Mouse (Mus musculus): ENCODE data around the gene Tbc1d16. TPM values are rescaled to one million over a fixed set of nuclear protein-coding genes. Genes with fewer than 3 reads are reported as not detected.
A peak's percentile ranks its signal among the peaks of the same experiment; 100 is the strongest.

The Tbc1d16 gene
- polyA plus RNA-seq, 1 experiment = 3.9 TPM

GRCm38 (mm10) chr11:119118905-119119304 lies 109.4 kb downstream of the Tbc1d16 start:
- H3K4me3 ChIP-seq (ENCODE audit: extremely low read depth, insufficient read depth, insufficient read length) = no peak overlapping the region

DNA sequence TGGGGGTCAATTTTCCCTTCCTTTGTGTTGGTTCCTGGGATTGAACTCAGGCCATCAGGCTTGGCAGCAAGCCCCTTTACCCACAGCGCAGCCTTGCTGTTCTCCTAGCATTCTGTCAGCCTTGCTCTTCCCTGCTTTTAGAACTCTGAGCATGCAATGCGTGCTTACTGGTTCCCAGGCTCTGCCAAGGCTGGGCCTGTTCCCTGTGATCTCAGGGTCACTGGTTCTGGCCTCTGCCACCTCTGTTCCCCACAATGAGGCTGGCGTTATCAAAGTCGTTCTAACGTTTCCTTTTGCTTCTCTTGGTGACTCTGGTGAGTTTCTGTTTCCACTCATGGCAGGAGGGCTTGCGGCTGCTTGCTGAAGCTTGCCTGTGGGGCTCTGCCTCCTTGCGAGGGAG lies 110.4 kb downstream of the Tbc1d16 start:
- WGBS = 37% methylated on average over 7 of the region's 7 CpGs
- Histone ChIP-seq H3K27me3 (ENCODE audit: control insufficient read depth, insufficient read depth, low read length) (no peaks in the 10 kb centered on the region), H3K4me3 (ENCODE audit: extremely low read depth, insufficient read depth, insufficient read length) (no peak overlapping the region), H3K4me1 (ENCODE audit: control insufficient read depth, insufficient read depth, insufficient read length) (peaks cover 10% of the 10 kb centered on the region; the same call in 1 of the 2 replicates), H3K36me3 (ENCODE audit: control insufficient read depth, insufficient read depth, low read length) (no peaks in the 10 kb centered on the region), H3K27ac (ENCODE audit: insufficient read depth, low read length) (no peak overlapping the region)
- no peak for DNase-seq (ENCODE audit: low read depth in 1 of 2, low spot score in 2 of 2)
- no peak for TF ChIP-seq POLR2A (IDR thresholded peaks at IDR 0.05; ENCODE audit: low read depth, low read length)
- TF ChIP-seq CTCF (IDR thresholded peaks at IDR 0.05; ENCODE audit: extremely low read depth, insufficient read depth, insufficient read length, insufficient replicate concordance) = no peak

More at GRCm38 (mm10) chr11:119118905-119119304, 109.4 kb downstream of the Tbc1d16 start:
- 86% methylated on average over 7 of the region's 7 CpGs for WGBS
- Histone ChIP-seq H3K27me3 (ENCODE audit: control insufficient read depth, insufficient read depth, low read length) (no peaks in the 10 kb centered on the region), H3K36me3 (ENCODE audit: control insufficient read depth, insufficient read depth, low read length) (no peaks in the 10 kb centered on the region), H3K27ac (ENCODE audit: insufficient read depth, low read length) (no peak overlapping the region), H3K4me1 (ENCODE audit: control insufficient read depth, insufficient read depth, insufficient read length) (peaks cover 10% of the 10 kb centered on the region; the same call in 1 of the 2 replicates)
- TF ChIP-seq CTCF (IDR thresholded peaks at IDR 0.05; ENCODE audit: extremely low read depth, insufficient read depth, insufficient read length, insufficient replicate concordance) (no peak), POLR2A (IDR thresholded peaks at IDR 0.05; ENCODE audit: low read depth, low read length) (no peak)
- no peak for DNase-seq (ENCODE audit: low read depth in 1 of 2, low spot score in 2 of 2)

DNA sequence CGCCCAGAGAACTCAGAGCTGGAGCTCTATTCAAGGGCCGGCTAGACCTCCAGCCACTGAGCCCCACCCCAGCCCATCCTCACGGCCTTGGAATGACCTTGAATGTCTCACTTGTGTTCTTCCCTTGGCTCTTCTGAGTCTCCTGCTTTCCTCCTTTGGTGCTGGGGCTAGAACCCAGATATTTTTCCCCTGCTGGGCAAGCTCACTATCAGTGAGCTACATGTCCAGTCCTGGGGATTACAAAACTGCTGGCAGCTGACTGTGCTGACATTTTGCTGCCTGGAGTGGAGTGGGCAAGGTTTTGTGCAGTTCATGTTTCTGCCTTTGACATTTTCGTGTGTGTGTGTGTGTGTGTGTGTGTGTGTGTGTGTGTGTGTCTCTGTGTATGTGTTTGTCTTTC lies 111.3 kb downstream of the Tbc1d16 start:
- Histone ChIP-seq H3K36me3 (ENCODE audit: control insufficient read depth, insufficient read depth, low read length) (no peaks in the 10 kb centered on the region), H3K4me3 (ENCODE audit: extremely low read depth, insufficient read depth, insufficient read length) (no peak overlapping the region), H3K27ac (ENCODE audit: insufficient read depth, low read length) (no peak overlapping the region), H3K4me1 (ENCODE audit: control insufficient read depth, insufficient read depth, insufficient read length) (peaks cover 1% of the 10 kb centered on the region; the same call in 1 of the 2 replicates), H3K27me3 (ENCODE audit: control insufficient read depth, insufficient read depth, low read length) (no peaks in the 10 kb centered on the region)
- no peak for TF ChIP-seq POLR2A (IDR thresholded peaks at IDR 0.05; ENCODE audit: low read depth, low read length)
- no peak for TF ChIP-seq CTCF (IDR thresholded peaks at IDR 0.05; ENCODE audit: extremely low read depth, insufficient read depth, insufficient read length, insufficient replicate concordance)
- no peak for DNase-seq (ENCODE audit: low read depth in 1 of 2, low spot score in 2 of 2)
- WGBS = 87% methylated on average over 4 of the region's 4 CpGs

- DNase-seq (ENCODE audit: low read depth in 1 of 2, low spot score in 2 of 2) = no peak
- Histone ChIP-seq H3K27ac (ENCODE audit: insufficient read depth, low read length) (no peak overlapping the region), H3K4me3 (ENCODE audit: extremely low read depth, insufficient read depth, insufficient read length) (no peak overlapping the region), H3K4me1 (ENCODE audit: control insufficient read depth, insufficient read depth, insufficient read length) (peaks cover 13% of the 10 kb centered on the region; the same call in 1 of the 2 replicates), H3K36me3 (ENCODE audit: control insufficient read depth, insufficient read depth, low read length) (no peaks in the 10 kb centered on the region), H3K27me3 (ENCODE audit: control insufficient read depth, insufficient read depth, low read length) (no peaks in the 10 kb centered on the region)
- TF ChIP-seq CTCF (IDR thresholded peaks at IDR 0.05; ENCODE audit: extremely low read depth, insufficient read depth, insufficient read length, insufficient replicate concordance) (no peak), POLR2A (IDR thresholded peaks at IDR 0.05; ENCODE audit: low read depth, low read length) (no peak)
These were observed 115.6 kb downstream of the Tbc1d16 start for GRCm38 (mm10) chr11:119112721-119113120.

GRCm38 (mm10) chr11:119111345-119111744 lies 117.0 kb downstream of the Tbc1d16 start:
- H3K36me3 ChIP-seq (ENCODE audit: control insufficient read depth, insufficient read depth, low read length) = no peaks in the 10 kb centered on the region
- DNase-seq (ENCODE audit: low read depth in 1 of 2, low spot score in 2 of 2) = peak in 1 of 2 experiments; percentile 46
- no peaks in the 10 kb centered on the region for H3K27me3 ChIP-seq (ENCODE audit: control insufficient read depth, insufficient read depth, low read length)
- H3K4me1 ChIP-seq (ENCODE audit: control insufficient read depth, insufficient read depth, insufficient read length) = peaks cover 24% of the 10 kb centered on the region; the same call in 1 of the 2 replicates
- 31% methylated on average over 7 of the region's 7 CpGs for WGBS
- TF ChIP-seq CTCF (IDR thresholded peaks at IDR 0.05; ENCODE audit: extremely low read depth, insufficient read depth, insufficient read length, insufficient replicate concordance) (no peak), POLR2A (IDR thresholded peaks at IDR 0.05; ENCODE audit: low read depth, low read length) (no peak)
- no peak overlapping the region for H3K27ac ChIP-seq (ENCODE audit: insufficient read depth, low read length)
- H3K4me3 ChIP-seq (ENCODE audit: extremely low read depth, insufficient read depth, insufficient read length) = no peak overlapping the region

DNA sequence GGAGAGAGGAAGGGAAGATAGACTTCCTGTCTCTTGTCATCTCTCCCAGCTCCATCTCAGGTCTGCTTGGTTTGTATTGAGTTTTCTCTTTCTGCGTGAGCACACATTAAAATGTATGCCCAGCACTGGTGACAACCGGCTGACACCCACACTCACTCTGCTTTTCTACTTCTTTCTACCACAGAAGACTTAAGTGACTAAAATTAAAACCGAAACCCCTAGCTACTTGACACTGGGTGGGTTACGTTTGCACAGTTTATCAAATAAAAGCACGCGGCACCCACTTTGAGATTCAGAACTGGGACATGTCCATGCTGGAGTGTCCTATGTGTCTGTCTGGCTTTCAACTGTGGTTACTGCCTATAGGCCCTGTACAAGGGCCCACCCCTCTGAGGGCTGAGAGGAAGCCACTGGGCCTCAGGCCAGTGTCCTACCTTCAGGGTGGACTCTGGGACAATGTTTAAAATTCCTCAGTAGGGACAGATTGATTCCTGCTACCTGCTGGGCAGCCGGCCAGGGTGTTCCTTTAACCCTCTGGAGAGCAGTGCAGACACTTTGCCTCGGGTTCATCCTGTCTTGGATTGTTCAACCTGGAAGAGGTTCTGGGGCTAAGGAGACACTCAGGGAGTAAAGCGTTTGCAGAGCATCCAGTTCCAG lies 118.8 kb downstream of the Tbc1d16 start:
- Histone ChIP-seq H3K4me3 (ENCODE audit: extremely low read depth, insufficient read depth, insufficient read length) (no peak overlapping the region), H3K36me3 (ENCODE audit: control insufficient read depth, insufficient read depth, low read length) (no peaks in the 10 kb centered on the region), H3K4me1 (ENCODE audit: control insufficient read depth, insufficient read depth, insufficient read length) (peaks cover 28% of the 10 kb centered on the region; the same call in 1 of the 2 replicates), H3K27me3 (ENCODE audit: control insufficient read depth, insufficient read depth, low read length) (no peaks in the 10 kb centered on the region), H3K27ac (ENCODE audit: insufficient read depth, low read length) (peak overlapping the region; percentile 19)
- no peak for DNase-seq (ENCODE audit: low read depth in 1 of 2, low spot score in 2 of 2)
- TF ChIP-seq POLR2A (IDR thresholded peaks at IDR 0.05; ENCODE audit: low read depth, low read length) = no peak
- no peak for TF ChIP-seq CTCF (IDR thresholded peaks at IDR 0.05; ENCODE audit: extremely low read depth, insufficient read depth, insufficient read length, insufficient replicate concordance)
- WGBS = 54% methylated on average over 9 of the region's 9 CpGs

Measured in spleen, adult 2 months (tissue).